Mouse (Mus musculus) T-helper 17 cell (primary cell): Measurements from ENCODE around the gene Sprtn.

Experiments used
- in situ Hi-C, 2 experiments: fragments of 300-600 bp; cut with MboI, MseI; formaldehyde crosslinking; loops; 1 replicate in 1 of 2; 2 replicates in 1 of 2; pipeline ENCODE4 v1.15.1; 2025; ENCODE audit warnings: high pct_unique_total_duplicates in 2 of 2

Gene Sprtn

GRCm38 (mm10) chr8:124898251-124898905, 692 bp downstream of the Sprtn start:
- in situ Hi-C loops = loop anchor here in 1 of 2 experiments (25.0 kb wide), 1 partner anchor 1539 kb away; no protein-coding TSS in a partner anchor

- in situ Hi-C loops = no loop called here
These were observed 5.5 kb downstream of the Sprtn start for GRCm38 (mm10) chr8:124903198-124903597.

- in situ Hi-C loops = no loop called here
These were observed 7.8 kb downstream of the Sprtn start for GRCm38 (mm10) chr8:124905482-124905881.

DNA sequence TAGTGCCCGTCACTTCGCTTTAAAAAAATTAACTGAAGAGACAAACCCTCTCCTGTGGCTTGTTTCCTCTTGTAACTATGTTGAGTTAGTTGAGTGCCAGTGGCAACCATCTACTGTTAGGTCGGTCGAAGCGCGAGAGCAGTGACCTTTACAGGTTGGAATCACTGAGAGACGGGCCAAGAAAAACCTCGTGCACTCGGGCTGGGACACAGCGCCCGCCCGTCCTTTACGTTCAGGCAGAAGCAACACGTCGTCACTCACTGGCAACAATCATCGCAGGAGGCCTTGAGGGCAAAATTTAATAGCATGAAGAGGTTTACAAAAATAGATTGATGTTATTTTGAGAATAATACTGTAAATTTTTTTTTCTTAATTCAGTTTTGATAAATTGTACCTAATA, 12.2 kb downstream of the Sprtn start:
- in situ Hi-C loops = no loop called here

DNA sequence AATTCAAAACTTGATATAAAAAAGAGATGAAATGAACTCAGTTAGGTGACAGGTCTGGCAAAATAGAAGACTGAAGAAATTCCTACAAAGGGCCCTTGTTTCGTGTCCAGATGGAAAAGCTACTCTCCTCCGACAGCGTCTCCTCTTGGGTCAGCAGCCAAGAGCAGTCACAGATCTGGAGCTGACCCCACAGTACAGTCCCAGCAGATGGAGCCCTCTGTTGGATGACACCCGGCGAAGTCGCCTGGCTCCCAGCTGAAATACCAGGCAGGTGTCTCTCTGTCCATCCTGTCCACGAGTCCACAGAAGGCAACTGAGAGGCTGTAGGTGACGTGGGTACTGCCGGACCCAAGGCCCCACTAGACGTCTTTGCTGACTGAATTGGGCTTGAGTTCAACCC, 12.7 kb downstream of the Sprtn start:
- in situ Hi-C loops = no loop called here

- in situ Hi-C loops = no loop called here
These were observed 14.5 kb downstream of the Sprtn start for GRCm38 (mm10) chr8:124911938-124912872.

- in situ Hi-C loops = no loop called here
These were observed 16.4 kb downstream of the Sprtn start for GRCm38 (mm10) chr8:124914061-124914460.

- in situ Hi-C loops = no loop called here
These were observed 20.2 kb downstream of the Sprtn start for GRCm38 (mm10) chr8:124917741-124918484.

DNA sequence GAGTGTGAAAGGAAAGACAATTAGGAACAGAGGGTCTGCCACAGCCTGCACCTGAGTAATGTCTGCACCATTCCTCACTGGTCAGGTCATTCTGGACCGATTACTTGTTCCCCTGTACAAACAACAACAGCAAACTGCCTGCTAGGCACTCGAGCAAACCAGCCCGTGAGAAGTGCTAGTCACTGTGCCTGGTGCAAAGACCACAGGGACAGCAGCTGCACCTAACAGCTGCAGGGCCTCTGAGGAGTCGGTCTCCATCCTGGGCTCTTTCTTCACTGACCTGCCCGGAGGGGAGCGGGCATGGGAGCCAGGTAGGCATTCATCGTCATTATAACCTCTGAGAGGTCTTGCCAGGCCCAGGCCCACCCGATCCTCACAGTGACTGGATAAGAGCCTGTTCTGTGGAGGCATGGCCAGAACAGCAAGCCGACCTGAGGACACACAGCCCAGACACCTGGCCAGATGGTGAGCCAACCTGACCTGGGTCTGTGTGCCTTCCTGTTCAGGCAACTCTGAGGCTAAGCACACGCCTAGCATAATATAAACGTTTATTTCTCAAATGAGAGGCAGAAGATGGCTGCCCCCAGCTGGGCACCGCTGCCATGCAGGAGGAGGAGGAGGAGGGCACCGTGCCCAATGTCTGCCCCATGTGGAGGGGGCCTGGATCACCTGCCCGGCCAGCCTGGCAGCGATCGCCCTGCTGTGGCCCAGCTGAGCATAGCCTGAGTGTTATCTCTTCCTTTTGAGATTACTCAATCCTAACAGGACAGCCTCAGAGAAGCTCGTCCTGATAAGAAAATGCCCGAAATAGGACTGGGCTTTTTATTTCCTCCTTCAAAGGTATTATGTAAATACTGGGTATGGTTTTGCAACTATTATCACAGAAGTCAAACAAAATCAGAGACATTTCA, 23.9 kb downstream of the Sprtn start:
- in situ Hi-C loops = no loop called here

- in situ Hi-C loops = no loop called here
These were observed 24.9 kb downstream of the Sprtn start for GRCm38 (mm10) chr8:124922490-124923089.

DNA sequence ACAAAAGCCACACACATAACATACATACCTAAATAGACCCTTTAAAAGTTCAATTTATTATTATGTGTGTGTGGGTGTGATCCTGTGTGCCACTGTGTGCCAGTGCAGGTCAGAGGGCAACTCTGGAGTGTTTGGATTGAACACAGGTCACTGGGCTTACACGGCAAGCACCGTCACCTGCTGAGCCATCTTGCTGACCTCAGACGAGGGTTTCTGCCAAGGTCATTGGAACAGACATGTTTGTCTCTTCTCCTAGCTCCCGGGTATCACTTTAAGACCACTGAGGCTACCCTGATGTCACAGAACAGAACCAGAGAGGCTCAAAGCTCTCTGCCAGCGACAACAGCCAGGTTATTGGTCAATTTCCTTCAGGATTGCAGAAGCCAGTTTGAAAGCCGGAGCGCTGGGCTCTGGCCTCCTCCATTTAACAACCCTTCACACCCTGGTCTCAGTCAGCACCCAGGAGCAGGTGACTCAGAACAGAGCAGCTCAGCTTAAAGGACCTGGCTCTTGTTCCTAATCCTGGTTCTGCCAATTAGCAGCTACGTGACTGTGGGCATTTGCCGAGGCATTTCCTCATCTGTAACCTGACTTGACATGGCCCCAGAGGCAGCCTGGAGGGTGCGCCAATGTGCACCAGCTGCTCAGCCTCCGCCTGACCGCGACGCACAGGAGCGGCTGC, 26.4 kb downstream of the Sprtn start:
- in situ Hi-C loops = no loop called here

DNA sequence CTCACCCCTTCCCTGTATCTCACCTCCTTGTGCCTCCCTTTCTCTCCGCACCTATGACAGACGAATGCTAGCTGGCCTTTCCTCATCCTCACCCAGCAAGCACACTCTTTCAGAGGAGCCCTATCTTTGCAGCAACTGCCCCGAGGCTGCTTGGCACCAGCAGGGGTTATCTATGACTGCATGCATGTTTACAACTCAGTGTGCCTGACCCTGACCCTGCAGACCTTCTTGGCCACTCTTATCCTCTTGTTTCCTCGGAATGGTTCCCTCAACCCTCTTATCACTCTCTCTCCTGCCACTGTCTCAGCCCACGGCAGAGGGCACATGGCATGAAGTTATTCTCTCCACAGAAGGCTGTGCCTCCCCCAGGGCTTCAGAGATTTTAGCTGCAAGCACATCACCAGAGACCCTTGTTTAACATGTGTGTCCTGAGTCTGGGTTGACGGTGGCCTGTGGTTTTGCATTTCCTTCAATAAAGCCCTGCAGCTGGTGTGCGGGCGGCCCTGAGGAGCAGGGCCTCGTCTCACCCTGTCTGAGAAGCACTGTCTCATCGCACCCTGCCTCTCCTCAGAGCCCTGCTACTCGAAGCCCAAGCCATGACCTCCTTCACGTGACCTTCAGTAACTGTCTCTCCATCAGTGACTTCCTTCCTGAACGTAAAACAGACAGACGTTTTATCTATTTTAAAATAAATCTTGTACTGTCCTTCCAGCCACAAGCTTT, 28.0 kb downstream of the Sprtn start:
- in situ Hi-C loops = no loop called here

DNA sequence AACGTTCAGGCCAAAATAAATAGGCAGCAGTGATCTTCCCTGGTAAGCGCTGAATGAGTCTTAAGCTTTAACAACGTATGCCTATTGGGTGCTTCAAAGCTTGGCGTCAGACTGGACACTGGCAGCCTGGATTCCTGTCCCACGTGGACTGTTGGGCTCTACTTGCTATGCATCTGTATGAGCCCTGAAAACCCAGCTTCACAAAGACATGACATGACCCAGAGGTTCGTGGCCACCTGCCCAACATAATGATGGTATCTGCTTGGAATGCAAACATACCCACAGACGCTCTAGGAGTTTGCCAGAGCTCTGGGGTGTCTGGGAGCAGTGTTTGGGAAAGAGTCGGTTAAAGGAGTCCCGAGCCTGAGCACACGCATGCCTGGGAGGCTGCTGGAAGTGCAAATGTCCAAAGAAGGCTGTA, 28.7 kb downstream of the Sprtn start:
- in situ Hi-C loops = no loop called here

DNA sequence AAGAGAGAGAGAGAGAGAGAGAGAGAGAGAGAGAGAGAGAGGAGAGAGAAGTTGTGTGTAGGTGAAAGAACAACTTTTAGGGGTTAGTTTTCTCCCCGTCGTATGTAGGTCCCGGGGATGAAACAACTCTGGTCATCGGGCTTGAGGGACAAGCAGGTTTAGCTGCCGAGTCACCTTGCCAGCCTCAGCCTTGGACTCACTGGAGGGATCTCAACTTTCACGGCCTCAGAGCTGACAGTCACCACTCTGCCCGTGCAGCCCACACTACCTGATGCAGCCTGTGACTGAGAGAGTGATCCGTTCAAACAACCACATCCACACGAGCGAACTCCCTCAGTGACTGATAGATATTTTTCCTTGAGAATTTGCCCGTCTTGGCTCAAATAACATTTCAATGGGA, 31.3 kb downstream of the Sprtn start:
- in situ Hi-C loops = no loop called here

DNA sequence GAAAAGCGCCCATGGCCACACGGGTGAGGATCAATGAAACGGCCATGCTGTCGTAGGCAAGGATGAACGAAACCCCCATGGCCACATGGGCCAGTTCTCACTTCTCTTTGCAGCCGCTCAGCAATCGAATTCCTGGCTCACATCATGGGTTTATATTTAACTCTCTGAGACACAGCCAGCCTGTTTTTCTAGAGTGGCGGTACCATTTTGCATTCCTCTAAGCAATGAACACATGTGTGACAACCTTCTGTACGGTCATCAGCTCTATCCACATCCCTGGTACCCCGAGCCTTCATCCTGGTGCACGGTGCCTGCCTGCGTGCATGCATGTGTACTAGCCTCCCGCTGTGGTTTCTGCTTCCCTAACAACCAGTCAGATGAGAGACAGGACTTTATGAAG, 32.4 kb downstream of the Sprtn start:
- in situ Hi-C loops = no loop called here

DNA sequence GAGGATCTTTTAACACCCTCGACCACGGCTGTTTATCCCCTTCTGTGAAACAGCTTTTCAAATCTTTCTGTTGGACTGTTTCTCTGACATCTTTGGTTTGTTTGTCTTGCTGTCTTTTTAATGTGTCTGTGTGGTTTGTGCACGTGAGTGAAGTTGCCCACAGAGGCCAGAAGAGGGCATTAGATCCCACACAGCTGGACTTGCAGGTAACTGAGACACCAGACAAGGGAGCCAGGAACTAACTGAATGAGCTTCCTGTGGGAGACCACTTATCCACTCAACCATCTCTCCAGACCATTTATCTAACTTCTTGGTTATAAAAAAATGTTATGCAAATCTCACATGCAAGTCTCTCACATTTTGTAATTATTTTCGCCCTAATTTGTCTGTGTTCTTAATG, 33.0 kb downstream of the Sprtn start:
- in situ Hi-C loops = no loop called here

GRCm38 (mm10) chr8:124932435-124932834, 34.7 kb downstream of the Sprtn start:
- in situ Hi-C loops = no loop called here

DNA sequence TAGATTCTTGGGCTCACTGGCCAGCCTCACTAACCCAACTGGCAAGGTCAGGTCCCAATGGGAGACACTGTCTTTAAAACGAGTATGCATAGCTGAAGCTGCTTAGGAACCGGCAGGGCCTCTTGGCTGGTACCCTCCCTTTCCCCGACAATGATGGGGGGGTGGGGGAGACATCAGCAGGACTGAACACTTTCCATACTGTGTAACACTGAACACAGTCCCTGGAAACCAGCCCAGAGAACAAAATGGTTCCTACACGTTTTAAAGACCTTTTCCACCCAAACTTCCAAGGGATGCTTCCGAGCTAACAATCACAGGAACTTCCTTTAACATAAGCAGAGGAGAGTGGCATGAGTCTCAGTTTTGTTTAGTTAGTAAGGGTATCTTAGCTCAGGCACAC, 37.4 kb downstream of the Sprtn start:
- in situ Hi-C loops = no loop called here

DNA sequence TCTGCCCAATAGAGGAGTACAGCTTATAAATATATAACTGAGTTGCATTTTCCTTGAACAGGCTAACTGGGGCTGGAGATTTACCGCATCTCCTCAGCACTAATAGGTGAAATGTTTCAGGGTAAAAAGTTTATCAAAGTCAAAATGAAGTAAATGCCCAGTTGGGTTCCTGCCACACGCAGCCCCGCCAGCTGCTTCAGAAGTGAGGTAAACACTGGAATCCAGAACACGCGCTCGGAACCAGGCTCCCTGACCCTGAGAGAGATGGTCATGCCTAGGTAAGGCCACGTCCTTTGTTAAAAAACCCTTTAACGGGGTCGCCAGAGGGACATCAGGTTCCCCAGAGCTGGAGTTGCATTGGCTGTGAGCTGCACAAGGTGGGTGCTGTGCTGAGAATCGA, 39.0 kb downstream of the Sprtn start:
- in situ Hi-C loops = no loop called here
